Mouse (Mus musculus) forelimb bud, embryonic 11.5 days (tissue): ENCODE data around the gene Fbxl13.

Source experiments
- DNase-seq: peaks from one replicate; pipeline ENCODE4 v3.0.0-alpha.2; 2012; ENCODE audit warnings: low read depth, low spot score

Fbxl13 gene

GRCm38 (mm10) chr5:21526835-21527485 lies 118.5 kb downstream of the Fbxl13 start:
- no peak for DNase-seq

GRCm38 (mm10) chr5:21519166-21519565 lies 126.3 kb downstream of the Fbxl13 start:
- DNase-seq, result no peak

- DNase-seq, result no peak
Observed at GRCm38 (mm10) chr5:21518207-21518606, 127.2 kb downstream of the Fbxl13 start.

DNA sequence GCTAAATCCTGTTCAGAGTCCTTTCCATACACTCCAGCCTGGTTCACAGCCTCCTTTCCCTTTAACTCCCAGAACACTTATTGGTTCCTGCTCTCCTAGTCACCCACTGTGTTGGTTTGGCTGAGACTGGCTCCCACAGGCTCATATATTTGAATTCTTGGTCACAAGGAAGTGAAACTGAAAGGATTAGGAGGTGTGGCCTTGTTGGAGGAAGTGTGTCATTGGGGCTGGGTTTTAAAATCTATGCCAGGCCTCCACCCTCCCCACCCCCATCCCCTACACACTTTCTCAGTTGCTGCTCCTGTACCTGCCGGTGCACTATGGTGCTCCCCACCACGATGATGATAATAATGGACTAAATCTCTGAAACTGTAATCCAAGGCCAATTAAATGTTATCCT lies 127.9 kb downstream of the Fbxl13 start:
- DNase-seq, result no peak

DNA sequence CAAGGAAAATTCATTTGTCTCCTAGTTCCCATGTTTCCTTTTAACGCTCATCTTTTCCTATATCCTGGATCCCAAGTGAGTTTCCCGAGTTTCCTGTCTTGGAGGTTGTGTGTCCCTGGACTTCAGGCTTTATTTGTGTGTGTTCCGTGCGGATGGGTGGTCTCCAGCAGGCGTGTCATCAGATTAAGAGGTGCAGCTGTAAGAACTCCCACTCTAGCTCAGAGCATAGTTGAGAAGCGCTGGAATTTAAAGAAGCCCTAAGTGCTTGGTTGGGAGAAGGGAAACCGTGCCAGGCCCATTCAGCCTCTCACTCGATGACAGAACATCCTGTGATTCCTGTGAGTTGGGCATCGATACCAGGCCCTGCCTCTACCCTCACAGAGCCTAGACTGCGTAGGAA lies 132.1 kb downstream of the Fbxl13 start:
- no peak for DNase-seq

DNA sequence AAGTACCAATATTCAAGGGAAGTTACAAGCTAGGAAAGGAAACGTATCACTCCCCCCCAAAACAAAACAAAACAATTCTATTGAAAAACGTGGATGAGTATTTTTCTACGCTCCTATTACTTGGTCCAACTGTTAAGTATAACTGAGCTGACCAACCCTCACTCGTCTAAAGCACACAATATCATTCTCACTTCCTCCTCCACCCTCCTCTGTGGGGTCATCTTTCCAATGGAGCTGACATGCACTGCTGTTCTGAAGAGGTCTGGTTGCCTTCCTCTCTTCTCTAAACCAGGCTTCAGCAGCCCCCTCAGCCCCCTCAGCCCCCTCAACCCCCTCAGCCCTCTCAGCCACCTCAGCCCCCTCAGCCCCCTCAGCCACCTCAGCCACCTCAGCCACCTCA lies 135.6 kb downstream of the Fbxl13 start:
- DNase-seq, result no peak

- DNase-seq, result no peak
Observed at GRCm38 (mm10) chr5:21506887-21507286, 138.5 kb downstream of the Fbxl13 start.

GRCm38 (mm10) chr5:21505159-21505558 lies 140.3 kb downstream of the Fbxl13 start:
- no peak for DNase-seq

DNA sequence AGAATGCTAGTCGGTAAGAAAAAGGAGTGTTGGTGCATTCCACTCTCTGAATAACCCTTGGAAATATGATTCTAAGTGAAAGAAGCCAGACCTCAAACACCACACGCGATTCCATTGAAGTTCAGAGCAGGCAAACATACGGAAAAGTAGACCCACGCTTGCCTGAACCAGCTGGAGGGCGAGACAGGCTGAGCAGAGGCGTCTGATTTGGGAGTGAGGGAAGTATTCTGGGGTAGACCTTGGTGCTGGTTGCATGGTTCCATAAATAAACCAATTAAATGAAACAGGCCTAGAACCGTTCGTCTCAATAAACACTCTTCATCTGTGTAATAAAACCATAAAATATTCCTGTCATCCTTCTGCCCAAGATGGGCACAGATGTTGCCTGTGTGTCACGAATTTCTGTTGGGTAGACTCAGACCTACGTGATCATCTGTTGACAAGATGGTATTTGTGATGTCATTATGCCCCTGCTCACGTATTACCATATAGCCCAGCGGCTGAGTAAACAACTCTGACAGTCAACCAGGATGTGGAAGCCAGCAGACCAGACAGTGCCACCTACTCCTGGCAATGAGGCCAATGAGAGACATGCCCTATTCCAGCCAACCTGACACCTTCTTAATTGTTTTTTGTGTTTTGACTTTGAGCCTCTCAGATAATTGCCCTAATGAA lies 142.4 kb downstream of the Fbxl13 start:
- DNase-seq, result no peak

GRCm38 (mm10) chr5:21500941-21501340 lies 144.5 kb downstream of the Fbxl13 start:
- no peak for DNase-seq

GRCm38 (mm10) chr5:21500133-21500532 lies 145.3 kb downstream of the Fbxl13 start:
- no peak for DNase-seq

- DNase-seq, result no peak
Observed at GRCm38 (mm10) chr5:21498925-21499324, 146.5 kb downstream of the Fbxl13 start.

DNA sequence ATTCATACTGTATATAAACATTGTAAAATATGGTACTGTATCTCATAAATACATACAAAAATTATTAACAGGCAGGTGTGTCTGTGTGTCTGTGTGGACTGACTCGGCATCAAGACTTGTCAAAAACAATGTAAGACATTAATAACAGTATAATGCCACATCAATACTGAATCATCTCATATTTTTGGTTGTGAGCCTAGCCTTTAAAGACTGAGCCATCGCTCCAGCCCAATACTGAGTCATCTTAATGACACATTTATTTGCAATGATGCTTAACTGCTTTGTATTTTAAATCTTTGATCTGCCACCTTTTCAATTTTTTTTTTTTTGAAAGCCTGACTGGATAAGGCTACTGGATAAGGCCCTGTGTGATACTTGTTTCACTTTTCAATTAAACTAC lies 146.9 kb downstream of the Fbxl13 start:
- no peak for DNase-seq

- no peak for DNase-seq
Observed at GRCm38 (mm10) chr5:21496881-21497280, 148.6 kb downstream of the Fbxl13 start.

- peak; percentile 65 for DNase-seq
Observed at GRCm38 (mm10) chr5:21496321-21496720, 149.1 kb downstream of the Fbxl13 start.

DNA sequence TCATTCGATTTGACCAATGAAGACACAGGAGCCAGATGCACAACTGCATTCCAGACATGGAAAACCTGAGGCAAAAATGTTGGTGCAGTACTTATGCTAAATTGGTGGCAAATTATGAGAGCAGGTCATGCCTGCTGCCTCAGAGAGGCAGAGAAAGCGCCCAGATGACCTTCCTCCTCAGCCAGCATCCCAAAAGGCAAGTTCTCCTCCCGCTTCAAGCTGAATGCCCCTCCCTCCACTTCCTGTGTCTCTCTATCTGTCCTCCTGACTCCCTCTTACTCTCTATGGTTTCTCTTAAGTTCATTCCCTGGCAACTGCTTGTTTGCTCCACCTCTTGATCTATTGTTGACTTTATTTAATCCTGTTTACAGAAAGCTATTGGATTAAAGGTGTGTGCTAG lies 150.7 kb downstream of the Fbxl13 start:
- no peak for DNase-seq

DNA sequence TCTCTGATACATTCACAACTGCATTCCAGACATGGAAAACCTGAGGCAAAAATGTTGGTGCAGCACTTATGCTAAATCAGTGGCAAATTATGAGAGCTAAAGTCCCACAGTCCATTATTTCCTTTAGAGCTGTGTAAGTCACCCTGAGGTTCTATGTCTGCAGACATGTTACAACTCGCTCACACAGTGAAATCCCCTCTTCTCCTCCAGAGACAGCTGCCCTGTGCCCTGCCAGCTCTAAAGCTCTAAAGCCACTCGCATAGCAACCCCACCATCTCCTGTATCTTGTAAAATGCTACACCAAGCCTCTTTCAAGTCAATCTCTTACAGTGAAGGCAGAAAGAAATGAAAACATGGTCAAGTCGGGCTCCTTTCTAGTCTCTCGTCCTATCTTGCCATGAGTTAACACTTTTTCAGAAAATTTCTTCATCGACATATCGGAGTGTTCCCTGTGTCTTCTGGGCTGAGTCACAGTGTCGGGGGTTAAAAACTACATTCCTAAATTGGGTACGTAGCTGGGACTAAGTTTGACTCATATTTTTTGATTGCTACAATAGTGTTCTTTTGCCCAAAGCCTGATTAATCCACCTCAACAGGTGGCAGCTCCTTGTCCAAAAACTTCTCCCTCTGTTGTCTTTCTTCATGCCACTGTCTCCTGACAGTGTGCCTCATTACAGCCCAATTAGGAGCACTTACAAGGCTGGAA lies 152.0 kb downstream of the Fbxl13 start:
- DNase-seq, result no peak

- DNase-seq, result no peak
Observed at GRCm38 (mm10) chr5:21492213-21492612, 153.2 kb downstream of the Fbxl13 start.

DNA sequence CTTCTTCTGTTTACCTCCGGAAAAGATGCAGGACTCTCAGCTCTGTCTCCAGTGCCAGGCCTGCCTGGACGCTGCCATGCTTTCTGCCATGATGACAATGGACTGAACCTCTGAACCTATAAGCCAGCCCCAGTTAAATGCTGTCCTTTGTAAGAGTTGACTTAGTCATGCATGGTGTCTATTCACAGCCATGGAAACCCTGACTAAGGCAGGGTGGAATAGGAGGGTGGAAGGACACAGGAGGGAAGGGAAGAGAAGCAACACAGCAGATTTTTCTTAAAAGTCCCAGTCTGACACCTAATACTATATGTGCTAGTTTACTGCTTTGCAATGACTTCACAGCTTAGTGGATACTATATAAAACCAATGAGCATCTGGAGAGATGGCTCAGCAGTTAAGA lies 154.0 kb downstream of the Fbxl13 start:
- DNase-seq, result no peak

DNA sequence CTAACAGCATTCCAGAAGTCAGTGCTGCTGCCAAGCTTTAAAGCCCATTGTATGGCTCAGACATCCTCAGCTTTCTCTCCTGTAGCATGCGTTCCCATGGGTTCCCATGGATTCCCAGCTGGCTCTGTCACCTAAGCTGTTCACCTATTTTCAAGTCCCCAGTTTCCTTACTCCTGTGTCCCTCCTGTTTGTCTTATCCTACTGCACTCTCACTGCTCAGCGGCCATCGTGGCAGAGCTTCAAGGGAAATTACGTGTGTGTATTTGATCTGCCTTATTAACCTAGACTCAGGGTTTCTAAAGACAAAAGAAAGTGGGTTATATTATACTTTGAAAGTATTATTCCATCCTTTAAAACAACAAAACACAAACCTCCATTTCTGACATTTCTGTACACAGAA lies 156.3 kb downstream of the Fbxl13 start:
- DNase-seq, result no peak

DNA sequence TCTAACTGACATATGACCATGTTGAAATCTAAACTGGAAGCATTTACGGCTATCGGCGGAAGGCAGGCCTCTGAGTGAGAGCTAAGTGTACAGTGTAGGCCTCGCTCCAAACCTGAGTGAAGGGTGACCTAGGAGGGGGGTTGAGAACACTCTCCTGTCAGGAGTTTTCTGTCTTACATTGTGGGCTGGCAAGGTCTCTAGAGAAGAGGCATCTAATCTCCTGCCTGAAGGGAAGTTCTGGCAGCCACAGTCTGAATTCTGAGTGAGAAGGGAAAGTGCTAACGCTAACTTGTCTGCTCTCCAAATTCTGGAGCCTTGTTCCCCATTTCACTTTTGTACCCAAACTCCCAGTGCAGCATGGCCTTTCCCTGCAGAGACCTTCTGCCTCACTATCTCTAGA lies 156.9 kb downstream of the Fbxl13 start:
- no peak for DNase-seq

GRCm38 (mm10) chr5:21487716-21488115 lies 157.7 kb downstream of the Fbxl13 start:
- no peak for DNase-seq

DNA sequence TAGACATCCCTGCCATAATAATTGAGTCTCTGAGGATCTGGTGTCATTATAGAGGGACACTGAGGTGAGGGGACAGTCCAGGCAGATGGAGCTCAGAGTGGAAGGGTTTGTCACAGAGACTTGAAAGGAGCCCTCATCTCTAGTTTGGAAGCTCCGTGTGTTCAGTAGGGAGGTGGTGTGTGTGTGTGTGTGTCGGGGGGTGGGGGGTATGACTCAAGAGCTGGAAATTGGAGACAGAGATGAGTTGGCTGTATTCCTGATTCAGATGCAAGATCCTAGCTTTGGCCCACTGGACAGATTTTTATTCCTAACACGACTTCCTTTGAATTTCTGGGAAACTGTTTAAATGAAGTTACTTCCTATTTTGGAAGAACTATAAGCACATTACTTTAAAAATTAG lies 158.1 kb downstream of the Fbxl13 start:
- no peak for DNase-seq
